Mouse (Mus musculus) kidney, postnatal 0 days (tissue): Measurements from ENCODE around the gene Nhsl2. TPM values are rescaled to one million over a fixed set of nuclear protein-coding genes. Genes with fewer than 3 reads are reported as not detected.

Experiments
- ATAC-seq: fragments of 200-750 bp; cut with Nextera tagmentation; replicated peaks from 2 replicates; pipeline ENCODE4 v1.8.0; 2017; ENCODE audit warnings: low read depth, moderate number of reproducible peaks, moderate TSS enrichment, moderate library complexity; ENCODE audit not compliant: low FRiP score
- DNase-seq: peaks from one replicate; pipeline ENCODE4 v3.0.0-alpha.2; 2016; ENCODE audit warnings: low spot score
- H3K27ac ChIP-seq: fragments of 300-500 bp; sonication (generic); 2 replicates; pipeline ENCODE4 v1.5.1; 2014; ENCODE audit warnings: mild to moderate bottlenecking
- H3K27me3 ChIP-seq: fragments of 300-500 bp; sonication (generic); 2 replicates; pipeline ENCODE4 v1.6.1; 2014; ENCODE audit warnings: low read length, mixed read lengths; ENCODE audit not compliant: insufficient read depth
- H3K36me3 ChIP-seq: fragments of 300-500 bp; sonication (generic); 2 replicates; pipeline ENCODE4 v1.6.1; 2014; ENCODE audit warnings: low read length, mixed read lengths; ENCODE audit not compliant: insufficient read depth
- H3K4me1 ChIP-seq: fragments of 300-500 bp; sonication (generic); replicated peaks from 2 replicates; pipeline ENCODE4 v1.6.1; 2014; ENCODE audit warnings: antibody characterized with exemption, low read length, mixed read lengths; ENCODE audit not compliant: insufficient read depth
- H3K4me2 ChIP-seq: fragments of 300-500 bp; sonication (generic); 2 replicates; pipeline ENCODE4 v1.6.1; 2014; ENCODE audit warnings: mild to moderate bottlenecking, low read length, moderate library complexity, mixed read lengths
- H3K4me3 ChIP-seq: fragments of 300-500 bp; sonication (generic); replicated peaks from 2 replicates; pipeline ENCODE4 v1.5.1; 2014; ENCODE audit warnings: low read depth, low read length
- H3K9ac ChIP-seq: fragments of 300-500 bp; sonication (generic); 2 replicates; pipeline ENCODE4 v1.6.1; 2014; ENCODE audit warnings: low read depth, low read length
- H3K9me3 ChIP-seq: fragments of 300-500 bp; sonication (generic); replicated peaks from 2 replicates; pipeline ENCODE4 v1.6.1; 2016; ENCODE audit warnings: low read length, inconsistent platforms, mixed read lengths
- CTCF ChIP-seq: IDR thresholded peaks from 2 replicates; pipeline ENCODE4 v1.5.1; 2016; ENCODE audit warnings: antibody characterized with exemption, low read depth, mild to moderate bottlenecking, moderate library complexity
- WGBS: fragments of 180-500 bp; shearing (Covaris S2); extraction: QIAGEN DNeasy Blood & Tissue Kit; methylation state at CpG from one replicate; pipeline ENCODE4 v1.1.7; 2014; 5-methylcytosine and 5-hydroxymethylcytosine counted together
- polyA plus RNA-seq: library from polyadenylated mRNA; unstranded; fragments of >200 nt; fragmentation: Nextera tagmentation; extraction: Ambion mirVana; gene quantifications from 2 replicates; pipeline ENCODE4 v1.2.1, GENCODE M21; 2015

The Nhsl2 gene
- polyA plus RNA-seq, 1 experiment from 2014 or later = 4.9 TPM

DNA sequence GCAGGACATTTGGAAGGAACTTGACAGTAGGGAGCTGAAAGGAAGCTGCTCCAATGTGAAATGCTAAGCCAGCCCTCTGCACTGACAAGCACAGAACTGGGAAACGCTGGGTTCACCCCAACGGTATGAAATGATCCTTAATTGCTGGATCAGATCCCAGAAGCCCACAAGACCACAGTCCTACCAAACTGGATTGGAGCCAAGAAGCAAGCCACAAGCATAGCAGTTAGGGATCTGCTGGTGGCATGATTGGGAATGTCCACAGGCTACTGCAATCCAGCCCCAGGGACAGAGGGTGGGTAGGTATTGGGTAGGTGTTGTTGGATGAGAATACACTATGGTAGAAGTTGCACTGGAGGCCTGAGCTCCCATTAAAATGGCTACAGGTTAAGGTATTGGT is 94.6 kb downstream of the Nhsl2 start:
- 69% methylated on average over 2 of the region's 2 CpGs for WGBS
- Histone ChIP-seq H3K4me1 (no peaks in the 10 kb centered on the region), H3K36me3 (no peaks in the 10 kb centered on the region), H3K4me3 (no peak overlapping the region), H3K9me3 (no peaks in the 10 kb centered on the region), H3K9ac (no peak overlapping the region), H3K27ac (no peak overlapping the region), H3K4me2 (no peak overlapping the region), H3K27me3 (no peaks in the 10 kb centered on the region)
- no peak for DNase-seq
- no peak for ATAC-seq
- TF ChIP-seq CTCF = no peak

DNA sequence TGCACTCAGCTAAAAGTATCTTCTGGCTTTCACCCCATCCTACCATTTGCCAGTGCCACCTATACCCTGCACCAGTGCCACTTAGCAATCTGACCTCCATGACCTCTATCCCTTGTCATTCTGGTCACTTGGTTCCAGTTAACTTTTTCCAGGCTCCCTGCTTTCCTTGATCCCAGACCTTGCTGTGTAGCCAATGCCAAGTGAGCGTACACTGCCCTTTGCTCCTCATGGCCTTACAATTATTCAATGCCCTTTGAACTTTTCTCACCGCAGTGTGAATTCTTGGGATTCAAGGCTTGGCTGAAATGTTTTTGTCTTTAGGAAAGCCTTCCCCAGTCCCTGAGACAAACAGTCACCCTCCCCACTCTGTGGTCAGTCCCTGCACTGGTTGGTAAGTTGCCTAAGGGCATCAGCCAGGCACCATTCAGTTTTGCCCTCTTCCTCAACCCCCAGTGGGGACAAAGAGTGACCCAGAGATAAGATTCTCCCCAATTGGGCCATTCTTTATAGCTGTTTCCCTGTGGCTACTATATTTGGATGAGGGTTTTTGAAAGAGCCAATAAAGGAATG is 95.7 kb downstream of the Nhsl2 start:
- H3K27ac ChIP-seq = no peak overlapping the region
- DNase-seq = no peak

DNA sequence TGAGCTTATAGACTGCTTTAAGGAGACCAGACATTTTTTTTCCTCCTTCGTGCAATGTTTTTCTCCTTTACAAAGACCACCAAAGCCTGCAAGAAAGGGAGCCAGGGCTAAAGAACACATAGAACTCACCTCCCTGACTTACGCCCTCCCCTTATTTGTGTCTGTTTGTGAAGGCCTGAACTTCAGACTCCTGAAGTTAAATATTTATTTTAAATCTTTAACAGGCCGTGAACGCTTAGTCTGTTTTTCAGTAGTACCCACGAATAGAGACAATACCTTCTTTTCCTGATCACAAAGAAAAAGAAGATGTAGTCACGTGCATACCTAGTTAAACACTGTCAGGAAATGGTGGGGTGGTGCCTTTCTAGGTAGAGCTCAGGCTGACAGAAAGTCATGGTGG is 103.3 kb downstream of the Nhsl2 start:
- TF ChIP-seq CTCF = no peak
- Histone ChIP-seq H3K4me1 (no peaks in the 10 kb centered on the region), H3K9ac (no peak overlapping the region), H3K9me3 (no peaks in the 10 kb centered on the region), H3K27ac (no peak overlapping the region), H3K27me3 (no peaks in the 10 kb centered on the region; the same call in 1 of the 2 replicates), H3K36me3 (no peaks in the 10 kb centered on the region), H3K4me2 (no peak overlapping the region), H3K4me3 (no peak overlapping the region)
- WGBS = 66% methylated on average over 6 of the region's 6 CpGs
- no peak for DNase-seq
- no peak for ATAC-seq

More for the DNA sequence above, 95.7 kb downstream of the Nhsl2 start:
- Histone ChIP-seq H3K36me3 (no peaks in the 10 kb centered on the region), H3K4me2 (no peak overlapping the region), H3K27me3 (no peaks in the 10 kb centered on the region), H3K4me1 (no peaks in the 10 kb centered on the region), H3K4me3 (no peak overlapping the region), H3K9ac (no peak overlapping the region), H3K9me3 (no peaks in the 10 kb centered on the region)
- WGBS = 85% methylated on average over 2 of the region's 2 CpGs
- no peak for ATAC-seq
- no peak for TF ChIP-seq CTCF

DNA sequence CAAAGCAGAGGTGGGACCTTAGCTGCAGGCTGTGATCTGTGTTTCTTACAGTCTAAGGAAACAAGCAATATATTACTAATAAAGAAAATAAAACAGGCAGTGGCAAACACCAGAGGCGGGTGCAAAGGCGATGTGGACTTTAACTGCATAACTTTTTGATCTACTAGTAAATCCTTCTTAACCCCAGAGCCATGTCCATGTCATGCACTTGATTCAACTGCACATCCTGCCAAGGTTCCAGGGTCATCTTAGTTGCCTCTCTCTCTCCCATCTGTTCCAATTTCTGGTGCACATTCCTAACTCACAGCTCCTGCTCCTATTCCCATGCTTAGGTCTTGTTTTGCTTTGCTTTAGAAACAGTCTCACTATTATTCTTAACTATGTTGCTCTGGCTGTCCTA is 104.1 kb downstream of the Nhsl2 start:
- H3K4me2 ChIP-seq = no peak overlapping the region
- no peak for TF ChIP-seq CTCF
- H3K9me3 ChIP-seq = no peaks in the 10 kb centered on the region
- H3K27ac ChIP-seq = 0 out of 2 replicates have a peak overlapping the region, but pooled peaks have one; percentile 6
- H3K36me3 ChIP-seq = no peaks in the 10 kb centered on the region
- H3K4me3 ChIP-seq = no peak overlapping the region
- no peaks in the 10 kb centered on the region; the same call in 1 of the 2 replicates for H3K27me3 ChIP-seq
- ATAC-seq (no peak), DNase-seq (no peak)
- no peak overlapping the region for H3K9ac ChIP-seq
- 79% methylated on average over 2 of the region's 2 CpGs for whole genome bisulfite sequencing
- H3K4me1 ChIP-seq = no peaks in the 10 kb centered on the region

DNA sequence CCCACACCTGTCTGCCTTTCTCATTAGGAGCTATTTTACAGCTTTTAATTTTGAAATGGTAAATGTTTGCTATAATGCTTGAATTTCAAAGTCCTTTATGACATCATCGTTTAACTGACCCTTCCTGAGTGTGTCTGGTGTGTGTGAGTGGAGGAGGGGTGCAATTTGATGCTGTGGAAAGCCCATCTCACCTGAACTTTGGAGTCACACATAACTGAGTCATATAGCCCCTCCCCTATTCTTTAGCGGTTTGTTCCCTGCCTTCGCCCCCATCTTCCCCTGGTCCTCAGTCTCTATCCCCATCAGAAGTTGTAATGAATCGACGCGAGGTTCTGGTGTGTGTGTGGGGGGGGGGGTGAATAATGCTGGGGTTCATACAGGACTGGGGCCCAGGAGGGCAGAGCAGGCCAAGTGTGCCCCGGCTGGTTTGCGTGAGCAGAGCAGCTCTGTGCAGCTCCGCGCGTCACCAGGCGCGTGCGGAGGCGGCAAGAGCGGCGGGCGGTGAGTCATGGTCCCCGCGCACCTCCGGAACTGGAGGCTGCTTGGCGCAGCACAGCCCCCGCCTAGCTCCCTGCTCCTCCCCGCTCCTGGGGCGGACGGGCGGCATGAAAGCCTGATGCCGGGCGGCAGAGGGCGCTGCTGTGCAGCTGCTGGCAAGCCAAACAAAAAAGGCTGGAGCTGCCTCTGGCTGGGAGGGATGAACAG is 104.8 kb downstream of the Nhsl2 start:
- H3K9ac ChIP-seq = no peak overlapping the region
- no peaks in the 10 kb centered on the region for H3K4me1 ChIP-seq
- ATAC-seq (peak; percentile 98), DNase-seq (peak; percentile 88)
- no peaks in the 10 kb centered on the region for H3K9me3 ChIP-seq
- H3K27ac ChIP-seq = peak overlapping the region; percentile 19; the same call in 1 of the 2 replicates
- H3K4me2 ChIP-seq = peak overlapping the region; percentile 51
- H3K36me3 ChIP-seq = no peaks in the 10 kb centered on the region
- TF ChIP-seq CTCF = peak; percentile 88
- no peak overlapping the region for H3K4me3 ChIP-seq
- H3K27me3 ChIP-seq = no peaks in the 10 kb centered on the region; the same call in 1 of the 2 replicates
- WGBS = 21% methylated on average over 30 of the region's 30 CpGs

DNA sequence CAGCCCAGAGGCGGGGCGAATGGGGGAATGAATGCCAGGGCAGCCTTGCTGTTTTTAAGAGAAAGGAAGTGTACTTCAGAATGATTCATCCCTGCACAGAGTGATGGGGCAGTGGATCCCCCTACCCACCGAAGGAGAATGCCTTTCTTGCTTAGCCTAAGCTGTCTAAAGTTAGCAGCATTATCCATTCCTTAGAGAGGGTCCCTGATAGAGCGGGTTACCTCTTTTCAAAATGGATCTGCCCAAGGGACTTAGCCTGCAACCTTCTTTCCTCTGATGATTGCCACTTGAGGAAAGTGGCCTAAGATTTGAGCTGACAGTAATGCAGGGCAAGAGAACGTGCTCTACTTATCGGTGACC is 105.3 kb downstream of the Nhsl2 start:
- 0 out of 2 replicates have a peak overlapping the region, but pooled peaks have one; percentile 27 for H3K4me2 ChIP-seq
- ATAC-seq (no peak), DNase-seq (no peak)
- H3K27ac ChIP-seq = no peak overlapping the region
- no peaks in the 10 kb centered on the region; the same call in 1 of the 2 replicates for H3K27me3 ChIP-seq
- WGBS = 50% methylated on average over 6 of the region's 6 CpGs
- no peaks in the 10 kb centered on the region for H3K9me3 ChIP-seq
- H3K9ac ChIP-seq = no peak overlapping the region
- no peak overlapping the region for H3K4me3 ChIP-seq
- H3K4me1 ChIP-seq = no peaks in the 10 kb centered on the region
- H3K36me3 ChIP-seq = no peaks in the 10 kb centered on the region
- TF ChIP-seq CTCF = no peak
